In the genomic region with DNA sequence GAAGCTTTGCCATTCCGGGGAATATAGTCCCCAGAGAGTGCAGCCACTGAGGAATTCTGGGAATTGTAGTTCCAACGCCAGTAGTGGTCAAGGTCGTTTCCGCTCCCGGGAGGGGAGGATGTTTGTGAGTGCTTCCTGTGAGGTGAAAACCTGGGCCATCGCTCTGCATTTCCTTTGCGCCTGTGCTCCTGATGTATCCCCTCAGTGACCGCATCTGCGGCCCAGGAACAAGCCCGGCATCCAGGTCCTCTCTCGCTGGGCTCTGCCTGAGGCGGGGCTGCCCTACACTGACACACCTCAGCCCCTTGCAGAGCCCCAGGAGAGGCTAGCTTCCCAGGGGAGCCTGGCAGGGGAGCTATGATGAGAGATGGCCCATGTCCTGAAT, we compare ENCODE assay signal across 8 mouse cellular contexts. TPM values are rescaled to one million over a fixed set of nuclear protein-coding genes. Genes with fewer than 3 reads are reported as not detected.
A peak's percentile ranks its signal among the peaks of the same experiment; 100 is the strongest.
DNase-seq lines count a peak whose midpoint lies in the region; ATAC-seq and TF ChIP-seq lines count a peak whose summit lies in the region.

Gene Zfp93, plus strand, starts transcription at position 133 of the 385 bp plus-strand sequence.

- peak within 1 kb of the TSS; percentile 78 for H3K9ac ChIP-seq in hindbrain, embryonic 12.5 days
- peak within 1 kb of the TSS; percentile 52; the same call in 1 of the 2 replicates for H3K9ac ChIP-seq in lung, postnatal 0 days (replicated peaks; ENCODE audit: low read depth)

- TF ChIP-seq CTCF in Patski (IDR thresholded peaks at IDR 0.05) = no peak
- no peak for TF ChIP-seq CTCF in lung, postnatal 0 days (IDR thresholded peaks at IDR 0.05)

- TF ChIP-seq EP300 in lung, postnatal 0 days (IDR thresholded peaks at IDR 0.05) = no peak

- peak within 1 kb of the TSS; percentile 77 for H3K4me2 ChIP-seq in hindbrain, embryonic 12.5 days (replicated peaks)
- peak within 1 kb of the TSS; percentile 79 for H3K4me2 ChIP-seq in lung, postnatal 0 days (replicated peaks; ENCODE audit: low read depth, low read length)

- peaks cover 20% of the 10 kb centered on the region for H3K36me3 ChIP-seq in hindbrain, embryonic 12.5 days
- peaks cover 7% of the 10 kb centered on the region; the same call in 1 of the 2 replicates for H3K36me3 ChIP-seq in lung, postnatal 0 days (ENCODE audit: insufficient read depth, low read length)

- H3K27me3 ChIP-seq in Patski = no peaks in the 10 kb centered on the region
- no peaks in the 10 kb centered on the region for H3K27me3 ChIP-seq in hindbrain, embryonic 12.5 days
- no peaks in the 10 kb centered on the region for H3K27me3 ChIP-seq in lung, postnatal 0 days (replicated peaks; ENCODE audit: insufficient read depth, low read length)

- under 1% methylated on average over 12 of the region's 12 CpGs for whole genome bisulfite sequencing in hindbrain, embryonic 12.5 days
- WGBS in lung, postnatal 0 days = 2% methylated on average over 12 of the region's 12 CpGs

- H3K4me3 ChIP-seq in hindbrain, embryonic 12.5 days = peak within 1 kb of the TSS; percentile 56
- peak within 1 kb of the TSS; percentile 61 for H3K4me3 ChIP-seq in lung, postnatal 0 days (ENCODE audit: low read depth, low read length)

- 0 out of 2 replicates have a peak, but pooled peaks cover 5% of the 10 kb centered on the region for H3K4me1 ChIP-seq in hindbrain, embryonic 12.5 days
- peaks cover 3% of the 10 kb centered on the region; the same call in 1 of the 2 replicates for H3K4me1 ChIP-seq in lung, postnatal 0 days (ENCODE audit: insufficient read depth, low read depth, low read length)

- H3K9me3 ChIP-seq in hindbrain, embryonic 12.5 days (replicated peaks) = no peaks in the 10 kb centered on the region
- no peaks in the 10 kb centered on the region for H3K9me3 ChIP-seq in lung, postnatal 0 days (ENCODE audit: low read length)

- in situ Hi-C loops in Patski (cut with MboI; ENCODE audit: low pct_unique_long_range_greater_than_20kb) = no loop called here

- DNase-seq in Patski (ENCODE audit: low read depth, low spot score) = peak; percentile 51
- peak; percentile 89 for DNase-seq in cerebellum, adult 9-11 months
- DNase-seq in frontal cortex, postnatal 14 days (ENCODE audit: low spot score in 2 of 2) = peak; percentile 71
- peak; percentile 70 to 77 for DNase-seq in layer of hippocampus, postnatal 10 days (ENCODE audit: low spot score in 2 of 2)
- DNase-seq in lung, postnatal 0 days (ENCODE audit: low spot score) = peak; percentile 94
- peak; percentile 46 for DNase-seq in ovary, postnatal 14 days (ENCODE audit: low spot score)
- DNase-seq in thymus, postnatal 4 days = peak; percentile 71

- POLR2A ChIA-PET in Patski (lab: Charles Lee) = interaction anchor here (0.7 to 1.4 kb wide), 3 partner anchors 16 to 34 kb away, joined by 3 to 4 read pairs (median 3); partner anchors contain the start of gene Zfp108

- CTCF ChIA-PET in Patski (lab: Charles Lee) = interaction anchor here (1.2 kb wide), 1 partner anchor 16 kb away, joined by 3 read pairs; the partner anchor contains the start of gene Zfp108

- H3K27ac ChIP-seq in hindbrain, embryonic 12.5 days = peak within 1 kb of the TSS; percentile 80
- 0 out of 2 replicates have a peak within 1 kb of the TSS, but pooled peaks have one; percentile 57 for H3K27ac ChIP-seq in lung, postnatal 0 days (ENCODE audit: low read length)

- peak; percentile 97 for ATAC-seq in Patski
- ATAC-seq in hindbrain, embryonic 12.5 days (ENCODE audit: low FRiP score) = peak; percentile 93
- ATAC-seq in lung, postnatal 0 days = peak; percentile 99

RNA-seq across cellular contexts. Expression of gene Zfp93, which starts in this region (rescaled TPM):
- 12.5 TPM for polyA plus RNA-seq in Patski (2021)
- polyA plus RNA-seq in hindbrain, embryonic 12.5 days (2016; fragmentation: Nextera tagmentation; extraction: Ambion mirVana) = 7.3 and 8.7 TPM in 2 replicates
- total RNA-seq in layer of hippocampus, postnatal 10 days (2021) = 10 to 100 TPM; 11.0 to 13.1 TPM
- polyA plus RNA-seq in lung, postnatal 0 days (2015; fragmentation: Nextera tagmentation; extraction: Ambion mirVana) = 4.4 and 5.3 TPM in 2 replicates

Comparison
In these comparisons a context has a peak if more than half of its experiments do, and no peak if none do; other contexts are left out.
1. Peak in every context shown above with its lines: DNase-seq, ATAC-seq, H3K4me3 ChIP-seq and H3K27ac ChIP-seq.